Mouse (Mus musculus): Measurements from ENCODE around the gene Shank2. TPM values are rescaled to one million over a fixed set of nuclear protein-coding genes. Genes with fewer than 3 reads are reported as not detected.
A peak's percentile ranks its signal among the peaks of the same experiment; 100 is the strongest.

Shank2 gene
- polyA plus RNA-seq, 2 experiments, result 0.59 to 0.89 TPM

- Histone ChIP-seq H3K9ac (ENCODE audit: low read depth, low read length, severe bottlenecking) (no peak overlapping the region), H3K9me3 (ENCODE audit: control insufficient read depth, low read length) (no peaks in the 10 kb centered on the region), H3K4me2 (replicated peaks; ENCODE audit: low read depth, low read length, severe bottlenecking) (no peak overlapping the region), H3K27me3 (ENCODE audit: control insufficient read depth, insufficient read depth, low read length) (peaks cover 38% of the 10 kb centered on the region), H3K4me1 (ENCODE audit: control insufficient read depth, insufficient read depth, low read length) (no peaks in the 10 kb centered on the region), H3K36me3 (ENCODE audit: control insufficient read depth, insufficient read depth, low read length) (no peaks in the 10 kb centered on the region), H3K27ac (replicated peaks; ENCODE audit: low read depth, low read length) (no peak overlapping the region), H3K4me3 (replicated peaks; ENCODE audit: low read length) (no peak overlapping the region)
- no peak for TF ChIP-seq POLR2A (IDR thresholded peaks at IDR 0.05; ENCODE audit: borderline replicate concordance, extremely low read depth, insufficient read depth, insufficient read length)
- 84% methylated on average over 14 of the region's 14 CpGs for WGBS
- ATAC-seq (ENCODE audit: low FRiP score, low read depth) (no peak), DNase-seq (ENCODE audit: low spot score) (no peak)
Observed at GRCm38 (mm10) chr7:144174329-144174728, 172.6 kb downstream of the Shank2 start.

- no peaks in the 10 kb centered on the region for H3K36me3 ChIP-seq (ENCODE audit: control insufficient read depth, insufficient read depth, low read length)
- no peak for TF ChIP-seq POLR2A (IDR thresholded peaks at IDR 0.05; ENCODE audit: borderline replicate concordance, extremely low read depth, insufficient read depth, insufficient read length)
- WGBS, result 29% methylated on average over 7 of the region's 7 CpGs
- no peak for DNase-seq (ENCODE audit: low spot score)
- H3K9ac ChIP-seq (ENCODE audit: low read depth, low read length, severe bottlenecking), result no peak overlapping the region
- H3K4me1 ChIP-seq (ENCODE audit: control insufficient read depth, insufficient read depth, low read length), result no peaks in the 10 kb centered on the region
- H3K4me2 ChIP-seq (replicated peaks; ENCODE audit: low read depth, low read length, severe bottlenecking), result peak overlapping the region; percentile 47
- no peak overlapping the region for H3K4me3 ChIP-seq (replicated peaks; ENCODE audit: low read length)
- ATAC-seq (ENCODE audit: low FRiP score, low read depth), result no peak
- no peaks in the 10 kb centered on the region for H3K9me3 ChIP-seq (ENCODE audit: control insufficient read depth, low read length)
- H3K27me3 ChIP-seq (ENCODE audit: control insufficient read depth, insufficient read depth, low read length), result peaks cover 43% of the 10 kb centered on the region
- H3K27ac ChIP-seq (replicated peaks; ENCODE audit: low read depth, low read length), result no peak overlapping the region
Observed at GRCm38 (mm10) chr7:144175025-144175424, 173.3 kb downstream of the Shank2 start.

GRCm38 (mm10) chr7:144175481-144176233 lies 173.9 kb downstream of the Shank2 start:
- no peak overlapping the region for H3K27ac ChIP-seq (replicated peaks; ENCODE audit: low read depth, low read length)
- H3K36me3 ChIP-seq (ENCODE audit: control insufficient read depth, insufficient read depth, low read length), result no peaks in the 10 kb centered on the region
- no peaks in the 10 kb centered on the region for H3K4me1 ChIP-seq (ENCODE audit: control insufficient read depth, insufficient read depth, low read length)
- DNase-seq (ENCODE audit: low spot score), result no peak
- ATAC-seq (ENCODE audit: low FRiP score, low read depth), result no peak
- H3K9me3 ChIP-seq (ENCODE audit: control insufficient read depth, low read length), result no peaks in the 10 kb centered on the region
- peak overlapping the region; percentile 47 for H3K4me2 ChIP-seq (replicated peaks; ENCODE audit: low read depth, low read length, severe bottlenecking)
- peak overlapping the region; percentile 22 for H3K4me3 ChIP-seq (replicated peaks; ENCODE audit: low read length)
- 4% methylated on average over 40 of the region's 40 CpGs for WGBS
- H3K27me3 ChIP-seq (ENCODE audit: control insufficient read depth, insufficient read depth, low read length), result peaks cover 43% of the 10 kb centered on the region
- TF ChIP-seq POLR2A (IDR thresholded peaks at IDR 0.05; ENCODE audit: borderline replicate concordance, extremely low read depth, insufficient read depth, insufficient read length), result no peak
- no peak overlapping the region for H3K9ac ChIP-seq (ENCODE audit: low read depth, low read length, severe bottlenecking)

- H3K4me3 ChIP-seq (replicated peaks; ENCODE audit: low read length), result peak overlapping the region; percentile 22; the same call in 1 of the 2 replicates
- 68% methylated on average over 3 of the region's 3 CpGs for WGBS
- no peak overlapping the region; the same call in 1 of the 2 replicates for H3K4me2 ChIP-seq (replicated peaks; ENCODE audit: low read depth, low read length, severe bottlenecking)
- H3K9ac ChIP-seq (ENCODE audit: low read depth, low read length, severe bottlenecking), result no peak overlapping the region
- no peaks in the 10 kb centered on the region for H3K36me3 ChIP-seq (ENCODE audit: control insufficient read depth, insufficient read depth, low read length)
- no peak for DNase-seq (ENCODE audit: low spot score)
- ATAC-seq (ENCODE audit: low FRiP score, low read depth), result no peak
- no peaks in the 10 kb centered on the region for H3K9me3 ChIP-seq (ENCODE audit: control insufficient read depth, low read length)
- H3K27ac ChIP-seq (replicated peaks; ENCODE audit: low read depth, low read length), result no peak overlapping the region
- TF ChIP-seq POLR2A (IDR thresholded peaks at IDR 0.05; ENCODE audit: borderline replicate concordance, extremely low read depth, insufficient read depth, insufficient read length), result no peak
- H3K4me1 ChIP-seq (ENCODE audit: control insufficient read depth, insufficient read depth, low read length), result no peaks in the 10 kb centered on the region
- H3K27me3 ChIP-seq (ENCODE audit: control insufficient read depth, insufficient read depth, low read length), result peaks cover 43% of the 10 kb centered on the region
Observed at GRCm38 (mm10) chr7:144176234-144176730, 174.6 kb downstream of the Shank2 start.

GRCm38 (mm10) chr7:144179436-144179835 lies 177.7 kb downstream of the Shank2 start:
- H3K4me1 ChIP-seq (ENCODE audit: control insufficient read depth, insufficient read depth, low read length), result no peaks in the 10 kb centered on the region
- no peaks in the 10 kb centered on the region for H3K36me3 ChIP-seq (ENCODE audit: control insufficient read depth, insufficient read depth, low read length)
- H3K27me3 ChIP-seq (ENCODE audit: control insufficient read depth, insufficient read depth, low read length), result peaks cover 35% of the 10 kb centered on the region
- 91% methylated on average over 6 of the region's 6 CpGs for WGBS
- no peak for TF ChIP-seq POLR2A (IDR thresholded peaks at IDR 0.05; ENCODE audit: borderline replicate concordance, extremely low read depth, insufficient read depth, insufficient read length)
- H3K4me2 ChIP-seq (replicated peaks; ENCODE audit: low read depth, low read length, severe bottlenecking), result no peak overlapping the region
- DNase-seq (ENCODE audit: low spot score) (no peak), ATAC-seq (ENCODE audit: low FRiP score, low read depth) (no peak)
- H3K9ac ChIP-seq (ENCODE audit: low read depth, low read length, severe bottlenecking), result no peak overlapping the region
- H3K9me3 ChIP-seq (ENCODE audit: control insufficient read depth, low read length), result no peaks in the 10 kb centered on the region
- no peak overlapping the region for H3K4me3 ChIP-seq (replicated peaks; ENCODE audit: low read length)
- no peak overlapping the region for H3K27ac ChIP-seq (replicated peaks; ENCODE audit: low read depth, low read length)

Data from limb, embryonic 14.5 days (tissue).